Mouse (Mus musculus) monocyte, adult 5-6 weeks (primary cell): Measurements from ENCODE around the gene Rimbp2. TPM values are rescaled to one million over a fixed set of nuclear protein-coding genes. Genes with fewer than 3 reads are reported as not detected.

ENCODE experiments used
- ATAC-seq: fragments of 153-309, 156-312 bp; replicated peaks from 2 replicates; pipeline ENCODE4 v1.8.0; 2017; ENCODE audit warnings: mild to moderate bottlenecking; ENCODE audit not compliant: low TSS enrichment, insufficient number of reproducible peaks, severe bottlenecking, poor library complexity, low FRiP score
- total RNA-seq: library from RNA; stranded (forward); fragments of 200-1000, 200-491, 200-594 nt; gene quantifications from 3 replicates; pipeline ENCODE4 v1.2.3, GENCODE M21; 2017

The Rimbp2 gene
- total RNA-seq, 1 experiment from 2014 or later: not detected

DNA sequence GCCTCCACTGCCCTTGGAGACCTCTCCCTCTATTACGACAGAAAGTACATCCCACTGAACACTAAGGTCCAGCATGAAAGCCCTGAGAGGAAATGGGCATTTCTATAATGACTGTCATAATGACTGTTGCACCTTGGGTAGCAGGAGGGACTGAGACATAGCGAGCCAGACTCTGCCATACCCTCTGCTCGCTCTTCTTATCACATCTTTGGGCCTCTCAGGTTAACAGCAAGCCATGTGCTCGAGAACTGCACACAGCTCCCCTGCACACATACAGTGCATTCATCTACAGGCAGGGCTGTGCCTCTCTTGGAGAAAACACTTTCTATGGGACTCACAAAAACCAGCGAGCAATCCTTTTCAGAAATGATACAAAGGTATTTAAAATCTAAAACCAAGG is 87.0 kb downstream of the Rimbp2 start:
- no peak for ATAC-seq

DNA sequence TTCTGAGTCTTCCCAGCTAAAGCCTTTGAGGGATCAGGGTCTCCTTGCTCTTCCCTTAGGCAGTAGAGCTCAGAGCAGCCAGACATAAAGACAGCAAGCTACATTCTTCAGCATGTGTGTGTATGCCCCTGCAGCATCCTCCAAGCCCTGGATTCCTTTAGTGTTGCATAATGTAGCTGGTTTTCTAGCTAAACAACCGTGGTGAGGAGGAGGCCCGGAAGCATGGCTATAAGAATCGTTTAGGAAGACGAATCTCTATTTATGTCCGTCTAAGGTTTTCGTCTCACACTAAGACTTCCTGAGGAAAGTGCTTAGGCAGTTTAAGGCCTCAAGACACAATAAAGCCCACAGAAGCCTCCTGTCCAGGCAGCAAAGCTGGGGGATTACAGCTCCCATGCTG is 89.8 kb downstream of the Rimbp2 start:
- no peak for ATAC-seq

DNA sequence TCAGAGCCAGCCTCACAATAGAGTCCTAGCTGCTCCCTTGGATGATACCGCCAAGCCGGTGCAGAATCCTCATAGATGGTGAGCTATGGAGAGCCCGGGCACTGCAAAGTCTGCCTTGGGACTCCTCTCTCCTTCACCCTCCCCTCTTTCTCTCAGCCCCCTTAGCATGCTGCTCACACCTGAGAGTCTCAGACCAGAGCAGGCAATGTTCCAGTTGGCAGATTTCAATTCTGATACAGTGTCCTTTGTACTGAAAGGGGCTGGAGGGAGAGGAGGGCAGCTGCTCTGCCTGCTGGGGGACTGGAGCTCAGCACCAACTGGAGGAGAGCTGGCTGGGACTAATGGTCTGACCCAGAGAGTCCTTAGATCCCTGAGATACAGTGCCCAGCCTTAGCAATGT is 92.4 kb downstream of the Rimbp2 start:
- no peak for ATAC-seq

DNA sequence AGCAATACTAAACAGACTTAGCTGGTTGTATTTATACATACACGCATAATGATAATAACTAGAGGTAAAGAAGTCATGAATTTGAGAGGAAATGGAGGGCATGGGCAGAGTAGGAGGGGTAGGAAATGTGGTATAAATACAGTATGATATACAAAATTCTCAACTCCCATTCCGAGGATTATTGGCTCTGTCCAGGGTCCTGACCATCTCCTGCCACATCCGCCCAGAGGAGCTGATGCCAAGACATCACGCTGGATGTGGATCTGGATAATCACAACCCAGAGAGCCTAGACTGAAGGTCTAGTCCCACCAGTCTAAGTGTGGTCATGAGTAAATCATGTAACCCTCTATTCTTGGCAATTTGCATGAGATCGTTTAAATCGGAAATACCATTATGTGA is 100.5 kb downstream of the Rimbp2 start:
- ATAC-seq: no peak

DNA sequence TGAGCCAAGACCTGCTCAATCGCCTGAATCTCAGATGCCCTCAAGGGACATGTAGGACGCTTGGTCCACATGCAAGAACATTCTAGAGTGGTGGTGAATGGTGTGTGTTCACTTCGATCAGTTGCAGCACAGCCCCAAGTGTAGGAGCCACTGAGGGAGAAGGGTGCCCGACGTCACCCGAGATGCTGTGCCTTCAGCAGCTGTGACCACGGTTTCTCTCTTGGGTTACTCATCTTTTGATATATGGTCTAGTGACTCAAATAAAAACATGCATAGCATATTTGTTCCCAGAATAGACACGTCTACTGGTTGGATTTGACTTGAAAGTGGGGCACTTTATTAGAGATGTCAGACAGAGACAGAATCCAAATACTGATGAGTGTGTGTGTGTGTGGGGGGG is 105.5 kb downstream of the Rimbp2 start:
- no peak for ATAC-seq

DNA sequence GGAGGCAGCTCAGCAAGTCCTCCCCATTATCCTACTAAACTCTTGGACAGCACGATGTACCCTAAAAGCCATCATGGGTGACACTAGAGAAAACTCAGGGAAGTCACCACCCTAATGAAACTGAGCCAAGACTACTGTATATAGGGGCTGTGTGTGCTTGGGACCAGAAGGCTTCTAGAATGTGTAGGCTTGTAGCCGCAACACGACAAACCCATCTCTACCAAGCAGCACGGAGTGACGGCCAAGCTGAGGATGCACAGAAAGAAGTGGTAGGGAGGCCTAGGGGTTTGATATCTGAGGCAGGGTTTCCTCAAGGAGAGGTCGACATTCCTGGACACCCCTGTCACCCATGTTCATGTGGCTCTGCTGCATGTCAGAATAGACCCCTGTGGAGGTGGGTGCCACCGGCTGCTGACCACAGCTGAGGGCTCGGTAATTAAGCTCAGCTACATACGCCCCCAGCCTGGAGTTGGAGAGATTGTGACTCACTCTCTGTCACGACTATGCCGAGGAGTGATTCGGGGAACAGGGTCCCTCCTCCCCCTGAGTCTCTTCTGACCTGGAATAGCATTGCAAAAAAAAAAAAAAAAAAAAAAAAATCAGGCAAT is 106.7 kb downstream of the Rimbp2 start:
- no peak for ATAC-seq

DNA sequence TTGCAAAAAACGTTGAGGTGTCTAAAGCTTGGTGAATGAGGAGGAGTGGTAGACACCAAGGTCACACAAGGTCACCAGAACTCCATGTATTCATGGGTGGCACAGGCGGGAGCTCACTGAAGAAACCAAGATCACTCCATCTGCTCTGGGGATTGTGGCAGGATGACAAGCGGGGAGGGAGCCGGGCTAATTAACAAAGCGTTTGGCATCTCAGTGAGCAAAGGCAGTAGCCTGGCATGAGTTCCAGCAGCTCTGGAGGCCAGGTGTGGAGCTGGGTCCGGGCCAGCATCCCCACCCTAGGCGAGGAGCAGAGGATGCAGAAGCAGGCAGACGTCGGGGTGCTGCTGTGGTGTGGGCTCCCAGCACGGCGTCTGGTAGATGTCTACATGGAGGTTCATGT is 108.3 kb downstream of the Rimbp2 start:
- ATAC-seq: no peak

DNA sequence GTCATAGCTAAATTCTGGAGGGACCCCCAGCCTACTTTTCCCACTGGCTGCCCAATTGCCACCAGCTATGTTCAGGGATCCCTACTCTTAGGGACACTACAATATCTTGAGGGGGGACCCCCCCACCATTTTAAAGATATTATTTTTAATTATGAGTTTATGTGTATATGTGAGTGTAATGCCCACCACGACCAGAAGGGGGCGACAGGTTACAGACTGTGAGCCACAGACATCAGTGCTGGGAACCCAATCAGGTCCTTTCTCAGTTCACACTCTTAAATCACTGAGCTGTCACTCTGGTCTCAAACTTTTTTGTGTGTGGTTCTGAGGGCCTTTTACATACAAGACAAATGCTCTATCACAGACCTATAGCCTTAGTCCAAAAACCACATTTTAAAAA is 109.3 kb downstream of the Rimbp2 start:
- ATAC-seq: no peak

DNA sequence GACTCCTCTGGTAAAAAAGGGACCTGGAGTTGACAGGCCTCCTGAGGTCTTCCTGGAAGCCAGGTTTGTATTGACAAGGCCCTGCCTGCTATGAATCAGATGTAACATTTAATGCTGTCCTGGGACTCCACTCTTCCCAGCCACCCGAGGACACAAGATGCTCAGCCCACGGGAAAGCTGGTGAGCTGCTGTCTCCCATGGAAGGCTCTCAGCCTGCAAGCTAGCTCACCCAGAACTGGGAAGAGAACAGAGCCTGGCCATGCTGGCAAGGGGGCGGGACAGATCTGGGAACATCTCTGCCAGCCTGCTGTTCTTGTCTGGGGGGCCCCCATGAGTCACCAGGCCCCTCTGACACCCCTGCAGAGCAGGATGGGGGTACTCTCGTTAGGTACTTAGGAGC is 111.7 kb downstream of the Rimbp2 start:
- ATAC-seq: no peak

DNA sequence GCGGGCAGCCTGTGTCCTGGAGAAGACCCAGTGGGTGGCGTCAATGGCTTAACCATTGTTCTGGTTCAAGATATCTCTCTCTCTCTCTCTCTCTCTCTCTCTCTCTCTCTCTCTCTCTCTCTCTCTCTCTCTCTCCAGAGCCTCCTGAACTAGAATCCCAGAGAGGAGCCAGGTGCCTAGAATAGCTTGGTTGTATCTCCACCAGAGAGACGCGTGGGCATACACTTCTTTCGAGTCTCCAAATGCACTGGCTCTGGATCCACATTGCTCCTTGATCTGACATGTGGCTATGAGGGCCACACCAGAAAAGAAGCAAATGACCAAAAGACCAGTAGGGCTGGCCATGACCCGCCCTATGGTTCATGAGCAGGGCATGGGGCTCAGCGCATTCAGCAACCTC is 116.2 kb downstream of the Rimbp2 start:
- ATAC-seq: no peak

DNA sequence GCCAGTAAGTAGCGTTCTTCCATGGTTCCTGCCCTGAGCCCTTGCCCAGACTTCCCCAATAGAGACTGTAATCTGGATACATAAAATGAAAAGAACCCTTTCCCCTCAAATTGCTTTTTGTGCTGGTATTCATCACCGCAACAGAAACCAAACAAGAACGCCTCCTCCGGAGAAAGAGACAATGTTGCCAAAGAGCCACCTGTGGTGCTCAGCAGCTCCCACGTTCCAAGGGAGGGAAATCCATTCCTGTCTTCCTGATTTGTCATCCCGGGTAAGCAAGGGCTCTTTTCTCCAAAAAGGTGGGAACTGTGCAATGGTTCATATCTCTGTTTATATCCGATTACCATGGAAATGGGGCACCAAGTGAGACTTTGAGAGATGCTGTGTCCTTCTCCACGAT is 119.2 kb downstream of the Rimbp2 start:
- ATAC-seq: no peak

DNA sequence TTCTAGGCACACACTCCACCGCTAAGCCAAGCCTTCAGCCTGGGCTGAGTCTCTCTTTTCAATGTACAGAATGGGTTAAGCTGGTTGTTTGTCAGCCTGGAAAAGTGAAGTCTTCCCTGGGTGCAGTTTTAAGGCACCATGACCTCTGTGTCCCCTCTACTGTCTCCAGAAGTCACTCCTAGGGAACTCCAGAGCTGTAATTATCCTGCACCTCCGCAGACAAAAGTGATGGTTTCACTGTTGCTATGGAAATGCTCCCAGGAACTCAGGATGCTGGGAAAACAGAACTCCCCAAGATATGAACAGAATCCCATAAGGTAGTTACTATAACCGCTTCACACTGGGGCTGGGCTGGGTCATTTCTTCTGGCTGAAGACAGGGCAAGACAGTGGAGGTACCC is 130.4 kb downstream of the Rimbp2 start:
- no peak for ATAC-seq

DNA sequence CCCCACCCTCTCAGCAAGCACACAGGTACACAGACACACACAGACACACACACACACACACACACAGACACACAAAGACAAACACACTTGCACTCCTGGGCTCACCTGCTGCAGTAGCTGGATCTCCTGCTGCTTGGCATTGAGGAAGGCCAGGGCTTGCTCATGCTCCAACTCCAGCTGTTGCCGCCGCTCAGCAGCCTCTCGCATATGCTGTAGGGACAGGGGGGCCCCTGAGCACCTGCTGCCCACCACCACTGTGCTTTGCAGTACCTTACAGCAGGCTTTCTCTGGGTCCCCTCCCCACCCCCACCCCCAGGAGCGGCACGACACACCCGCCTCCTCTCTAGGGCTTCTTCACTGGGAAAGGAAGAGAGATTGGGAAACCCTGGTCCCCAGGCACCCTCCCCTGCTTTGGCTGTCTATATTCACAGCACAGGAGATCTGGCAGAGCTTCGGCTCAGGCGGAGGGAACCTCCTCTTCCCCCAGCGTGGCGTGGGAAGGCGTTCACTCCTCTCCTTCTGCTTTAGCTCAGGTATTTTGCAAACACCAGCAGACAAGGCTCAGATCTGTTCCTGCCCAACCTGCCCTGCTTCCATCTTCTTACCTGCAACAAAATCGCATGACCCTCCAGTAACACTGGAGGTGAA is 133.5 kb downstream of the Rimbp2 start:
- no peak for ATAC-seq

DNA sequence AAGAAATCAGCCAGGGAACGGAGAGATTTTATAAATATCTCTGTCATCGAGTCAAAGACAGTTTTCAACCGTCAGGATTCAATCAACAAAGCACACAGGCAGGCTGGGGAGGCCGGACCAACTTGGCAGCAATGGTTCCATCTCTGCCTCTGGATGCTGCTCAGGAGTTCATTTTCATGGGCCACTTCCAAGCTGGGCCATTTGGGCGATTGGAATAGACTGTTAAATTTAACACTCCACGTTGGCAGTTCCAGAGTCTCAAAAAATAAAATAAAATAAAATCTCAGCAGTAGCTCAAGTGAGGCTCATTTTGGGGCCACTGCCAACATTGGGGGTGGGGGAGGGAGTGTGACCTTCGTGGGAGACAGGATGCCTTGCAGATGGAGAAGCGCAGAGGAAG is 137.7 kb downstream of the Rimbp2 start:
- no peak for ATAC-seq

DNA sequence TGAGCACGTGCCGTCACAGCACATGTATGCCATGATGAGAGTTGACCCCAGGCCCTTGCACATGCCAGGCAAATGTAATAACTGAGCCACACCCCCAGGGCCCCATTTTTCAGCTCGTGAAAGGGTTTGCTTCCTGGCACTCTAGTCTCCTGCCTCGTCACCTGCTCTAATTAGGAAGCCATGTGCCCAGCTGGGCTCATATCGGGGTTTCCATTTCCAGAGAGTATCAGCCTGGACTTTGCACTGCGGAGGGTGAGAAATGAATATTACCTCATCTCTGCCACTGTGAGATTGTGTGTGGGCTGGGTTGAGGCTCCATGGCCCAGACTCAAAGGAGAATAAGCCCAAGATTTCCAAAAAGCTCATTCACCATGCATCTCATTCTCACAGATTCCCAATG is 138.2 kb downstream of the Rimbp2 start:
- no peak for ATAC-seq

DNA sequence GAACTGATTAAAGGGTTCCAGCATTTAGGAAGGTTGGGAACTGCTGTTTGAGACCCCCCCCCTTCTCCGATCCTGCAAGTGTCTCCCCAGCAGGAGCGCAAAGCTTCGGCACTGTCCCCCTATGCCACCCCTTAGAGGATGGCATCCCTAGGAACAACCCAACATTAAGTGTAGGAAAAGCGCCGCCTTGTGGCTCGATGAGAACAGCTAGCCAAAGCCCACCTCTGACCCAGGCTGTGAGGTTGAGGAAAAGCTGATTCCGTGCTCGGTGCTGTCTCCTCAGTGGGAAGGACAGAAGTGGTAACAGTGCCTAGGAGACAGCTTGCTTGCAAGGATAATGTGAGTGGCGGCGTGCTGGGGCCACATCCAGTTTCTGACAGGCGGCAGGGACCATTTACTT is 140.2 kb downstream of the Rimbp2 start:
- ATAC-seq: no peak

DNA sequence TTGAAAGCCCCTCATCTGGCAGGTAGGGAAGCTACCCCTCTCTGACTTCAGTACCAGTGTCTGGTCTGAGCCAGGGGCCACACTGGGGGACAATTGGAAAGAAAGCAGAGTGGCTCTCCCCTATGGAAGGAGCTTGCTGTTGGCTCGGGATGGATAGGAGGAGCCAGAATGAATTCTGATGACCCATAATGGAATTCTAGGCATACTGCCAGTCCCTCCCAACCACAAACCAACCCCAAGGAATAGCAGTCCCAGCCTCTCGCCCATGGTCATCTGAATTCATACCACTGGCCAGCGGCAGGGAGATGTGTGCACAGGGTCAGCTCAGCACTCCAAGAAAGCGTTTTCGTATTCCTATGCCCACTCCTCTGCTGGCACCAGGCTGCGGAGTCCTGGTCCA is 141.9 kb downstream of the Rimbp2 start:
- no peak for ATAC-seq

DNA sequence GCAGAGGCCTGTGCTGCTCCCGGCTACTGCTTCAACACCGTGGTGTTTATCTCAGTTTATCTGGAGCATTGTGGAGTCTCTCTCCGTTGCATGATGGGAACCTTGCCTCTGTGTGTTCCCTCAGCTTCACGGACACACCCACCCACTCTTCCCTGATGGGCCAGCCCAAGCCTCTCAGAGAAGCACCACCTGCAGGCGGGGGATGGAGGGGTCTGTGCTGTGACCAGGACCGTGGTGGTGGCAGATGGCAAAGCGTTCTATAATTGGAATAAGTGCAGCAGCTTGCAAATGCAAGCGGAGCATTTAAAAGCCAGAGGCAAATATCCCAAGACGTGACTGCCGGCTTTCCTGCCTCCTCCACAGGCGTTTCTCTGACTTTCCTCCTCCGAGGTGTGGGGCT is 143.3 kb downstream of the Rimbp2 start:
- ATAC-seq: no peak

DNA sequence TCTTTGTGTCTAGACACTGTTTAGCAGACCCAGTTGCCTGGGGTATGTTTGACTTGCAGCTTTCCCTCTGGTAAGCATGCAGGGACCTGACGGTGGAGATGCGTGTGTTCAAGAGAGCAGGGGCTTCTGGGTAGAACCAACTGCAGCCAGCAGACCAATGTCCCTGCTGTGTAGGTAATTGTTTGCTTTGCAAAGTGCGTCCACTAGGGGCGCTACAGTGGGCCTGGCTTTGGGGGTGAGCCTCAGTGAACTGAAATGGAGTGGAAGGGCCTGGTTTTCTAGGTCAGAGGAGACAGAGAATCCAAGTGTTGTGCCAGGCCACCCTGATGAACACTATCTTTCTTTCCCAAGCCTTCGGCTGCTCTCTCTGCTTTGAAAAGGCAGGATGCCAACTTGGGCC is 143.9 kb downstream of the Rimbp2 start:
- no peak for ATAC-seq

DNA sequence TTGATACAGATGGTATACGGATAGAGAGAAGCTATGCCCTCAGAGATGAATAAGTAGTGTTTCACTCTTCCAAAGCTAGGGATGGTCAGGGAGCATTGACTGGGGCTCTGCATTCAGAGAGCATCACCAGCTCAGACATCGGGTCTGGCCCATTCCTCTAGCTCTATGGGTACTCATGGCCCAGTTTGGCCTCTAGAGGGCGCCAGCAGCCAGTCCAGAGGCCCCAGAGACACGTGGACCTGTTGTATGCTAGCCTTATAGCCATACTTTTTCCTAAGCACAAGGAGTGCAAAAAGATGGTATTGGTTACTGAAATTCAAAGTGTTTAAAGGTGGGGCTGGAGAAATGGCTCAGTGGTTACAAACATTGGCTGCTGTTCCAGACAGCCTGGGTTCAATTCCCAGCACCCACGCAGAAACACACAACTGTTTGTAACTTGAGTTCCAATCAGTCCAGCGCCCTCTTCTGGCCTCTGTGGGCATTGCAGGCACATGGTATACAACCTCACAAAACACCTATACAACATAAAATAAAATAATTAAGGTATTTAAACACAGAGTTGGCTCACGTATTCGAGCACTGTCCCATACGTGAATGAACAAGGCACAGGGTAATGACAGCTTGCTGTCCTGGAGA is 144.6 kb downstream of the Rimbp2 start:
- no peak for ATAC-seq
